Mouse (Mus musculus) spleen, postnatal 36 days (tissue): ENCODE data around the gene Gm14308.
"Not testable (repeated sequence)": the region's sequence is repeated elsewhere in the genome, so short reads cannot be mapped to it uniquely, and the experiment has no call there.

Experiments
- DNase-seq, 2 experiments: peaks; one replicate each; pipeline ENCODE4 v3.0.0; 2022; ENCODE audit warnings: low spot score in 2 of 2, mixed read lengths in 1 of 2

Gene Gm14308

GRCm38 (mm10) chr2:176636244-176636643, at the start of gene Gm14308:
Gm14308 (minus strand) TSS chr2:176636344.
- not testable (repeated sequence) for DNase-seq

- not testable (repeated sequence) for DNase-seq
These were observed 34.1 kb upstream of the Gm14308 start, which contains the start of gene Zfp973 for GRCm38 (mm10) chr2:176670222-176670621. Zfp973 (plus strand) TSS chr2:176670522.
